Mouse (Mus musculus) left cerebral cortex, postnatal 14 days (tissue): ENCODE measurements at regions not wholly inside any gene's neighbourhood (a gene's known extent, or its start where the extent isn't known, plus 50 kb on each side); places are given as distances from the start of the nearest gene placed in this dataset.

Source experiments
- DNase-seq, 2 experiments: peaks; one replicate each; pipeline ENCODE4 v3.0.0; 2021 to 2022; ENCODE audit warnings: low spot score in 2 of 2, mixed read lengths in 1 of 2
- intact Hi-C: fragments of 180-260 bp; cut with DNase I; formaldehyde crosslinking; loops from one replicate; pipeline ENCODE4 v1.15.1; 2025

DNA sequence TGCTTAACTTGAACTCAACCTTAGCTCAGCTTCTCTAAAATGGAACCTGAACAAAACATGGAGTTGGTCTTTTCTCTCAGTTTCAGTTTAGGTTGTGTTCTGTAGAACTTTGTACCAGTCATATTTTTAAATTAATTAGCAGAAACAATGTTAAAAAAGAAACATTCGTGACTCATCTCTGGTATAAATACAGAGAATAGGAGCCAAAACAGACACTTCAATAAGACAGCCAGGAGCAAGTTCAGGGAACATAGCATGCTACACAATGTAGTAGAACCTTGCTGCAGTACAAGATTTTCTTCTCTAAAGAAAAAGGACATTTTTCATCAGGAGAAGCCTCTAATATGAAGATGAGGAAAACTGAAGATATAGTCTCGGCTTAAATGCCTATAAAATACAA lies 6595.0 kb upstream of the Gm7489 start:
- intact Hi-C loops: no loop called here
- peak in 1 of 2 experiments; percentile 1 for DNase-seq

DNA sequence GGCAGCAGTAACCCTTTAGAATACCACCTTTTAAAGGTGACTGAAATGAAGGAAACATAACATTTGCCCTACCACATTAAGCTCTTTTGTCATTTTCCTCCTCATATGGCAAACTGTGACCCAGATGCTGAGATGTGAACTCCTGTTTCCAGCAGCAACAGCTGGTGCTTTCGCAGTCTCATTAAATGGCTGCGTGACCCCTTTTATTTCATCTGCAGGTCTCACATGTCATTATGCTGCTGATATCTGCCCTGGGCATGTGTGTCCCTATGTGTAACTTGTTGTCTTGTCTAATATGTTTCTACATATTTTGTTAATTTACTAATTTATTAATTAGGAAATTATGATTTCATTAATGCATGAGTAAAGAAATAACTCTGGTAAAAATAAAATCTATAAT lies 6584.9 kb upstream of the Gm7489 start:
- intact Hi-C loops: no loop called here
- DNase-seq: no peak

DNA sequence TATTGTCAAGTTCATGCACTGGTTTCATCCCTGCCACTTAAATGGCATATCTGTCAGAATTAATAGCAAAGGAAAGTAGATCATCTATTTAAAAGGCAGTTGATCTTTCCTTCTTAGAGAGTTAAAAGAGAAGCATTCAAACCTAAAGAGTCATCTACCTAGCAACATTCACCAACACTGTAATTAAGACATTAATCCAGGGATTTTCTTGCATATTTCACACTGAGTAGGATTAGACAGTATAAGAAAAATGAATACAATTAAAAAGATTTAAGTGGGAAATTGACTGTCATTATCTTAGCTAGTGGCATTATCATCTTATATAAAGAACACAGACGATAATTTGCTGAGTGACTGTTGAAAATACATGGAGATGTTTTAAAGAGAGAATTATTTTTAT lies 6554.2 kb upstream of the Gm7489 start:
- DNase-seq: no peak
- intact Hi-C loops: no loop called here
